Mouse (Mus musculus) cerebellum, adult 9-11 months (tissue): ENCODE data around the gene Ube2d1.

Experiments used
- DNase-seq: peaks from one replicate; pipeline ENCODE4 v3.0.0; 2022

Ube2d1 gene

DNA sequence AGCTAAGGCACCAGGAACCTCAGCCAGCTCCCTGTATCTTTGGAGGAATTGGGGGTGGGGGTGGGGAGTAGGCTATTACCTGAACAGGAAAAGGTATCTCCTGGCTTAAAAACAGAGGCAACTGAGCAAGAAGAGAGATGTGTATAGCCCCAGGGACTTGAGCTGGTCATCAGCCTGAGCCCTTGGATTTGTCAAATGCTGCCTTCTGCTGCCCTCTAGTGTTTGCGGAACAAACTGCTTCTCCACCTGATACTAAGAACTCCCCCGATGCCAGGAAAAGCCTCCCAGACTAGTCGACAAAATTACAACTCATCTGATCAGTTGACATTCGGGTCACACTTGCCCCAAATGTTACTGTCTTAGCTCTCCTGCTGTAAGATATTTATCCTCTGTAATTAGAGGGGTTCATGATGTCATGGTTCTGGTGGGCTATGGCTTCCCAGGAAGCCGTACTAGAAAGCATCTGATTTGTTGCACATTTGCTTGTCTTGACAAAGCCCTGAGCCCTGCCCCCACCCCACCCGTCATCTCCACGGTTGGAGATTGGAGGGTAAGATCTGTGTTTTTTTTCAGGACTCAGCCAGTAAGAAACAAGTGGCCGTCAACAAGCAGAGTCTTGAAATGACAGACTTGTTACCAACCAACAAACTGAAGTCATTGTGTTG, 66.7 kb downstream of the Ube2d1 start:
- peak; percentile 67 for DNase-seq

DNA sequence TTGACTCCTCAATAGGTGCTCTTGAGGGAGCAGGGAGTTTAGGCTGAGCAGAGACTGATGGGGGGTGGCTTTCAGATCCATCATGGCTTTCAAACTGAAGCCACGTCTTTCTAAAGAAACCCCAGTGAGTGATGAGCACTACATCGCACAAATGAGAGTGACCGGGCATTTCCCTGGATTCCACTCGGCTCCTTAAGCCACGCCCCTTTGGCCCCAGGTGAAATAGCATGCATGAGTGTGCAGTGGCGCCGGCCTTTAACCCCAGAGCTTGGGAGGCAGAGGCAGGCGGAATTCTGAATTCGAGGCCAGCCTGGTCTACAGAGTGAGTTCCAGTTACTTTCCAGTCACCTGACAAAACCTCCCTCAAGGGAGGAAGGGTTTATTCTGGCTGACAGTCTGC, 69.1 kb downstream of the Ube2d1 start:
- DNase-seq, result no peak
